Mouse (Mus musculus) spleen, adult 2 months (tissue): ENCODE measurements around the gene Itpripl2.

Source experiments
- CTCF ChIP-seq: fragments of 200-500 bp; IDR thresholded peaks from 2 replicates; pipeline ENCODE4 v1.5.1; 2011; ENCODE audit warnings: mild to moderate bottlenecking, inconsistent platforms; ENCODE audit not compliant: insufficient read depth, insufficient read length, insufficient replicate concordance; ENCODE audit errors: extremely low read depth
- POLR2A ChIP-seq: fragments of 200-500 bp; IDR thresholded peaks from 2 replicates; pipeline ENCODE4 v1.6.1; 2011; ENCODE audit warnings: low read depth, low read length, inconsistent platforms

DNA sequence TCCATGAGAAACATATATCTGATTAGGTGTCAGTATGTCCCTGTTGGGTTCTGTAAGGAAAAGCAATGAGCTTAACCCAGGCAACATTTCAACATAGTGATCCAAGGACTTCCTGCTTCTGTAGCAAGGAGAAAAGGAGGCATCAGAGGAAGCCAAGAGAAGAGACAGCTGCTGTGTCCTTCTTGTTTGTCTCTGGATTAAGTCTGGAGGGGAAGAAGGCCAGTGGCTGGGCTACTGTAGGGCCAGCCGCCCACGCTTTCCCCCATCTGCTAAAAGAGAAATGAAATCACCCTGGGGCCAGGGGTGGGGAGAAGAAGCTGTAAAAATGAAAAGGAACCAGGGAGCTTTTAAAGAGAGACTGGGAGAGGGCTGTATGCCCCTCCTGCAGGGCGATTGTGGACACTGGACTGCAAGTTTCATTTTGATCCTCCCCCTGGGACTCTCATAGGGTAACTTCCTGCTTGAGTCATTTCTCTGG is 12.9 kb downstream of the Itpripl2 start:
- TF ChIP-seq CTCF (no peak), POLR2A (no peak)
